Mouse (Mus musculus): Measurements from ENCODE around the gene Cbx7.
"Not testable (repeated sequence)": the region's sequence is repeated elsewhere in the genome, so short reads cannot be mapped to it uniquely, and the experiment has no call there.

Cbx7 gene

GRCm38 (mm10) chr15:79928316-79928715 lies 42.6 kb downstream of the Cbx7 start:
- peak; percentile 70 for DNase-seq (ENCODE audit: low read depth, low spot score)

- peak; percentile 96 for DNase-seq (ENCODE audit: low read depth, low spot score)
Observed at GRCm38 (mm10) chr15:79927637-79928122, 43.2 kb downstream of the Cbx7 start.

GRCm38 (mm10) chr15:79926856-79927416 lies 44.0 kb downstream of the Cbx7 start:
- no peak for DNase-seq (ENCODE audit: low read depth, low spot score)

- DNase-seq (ENCODE audit: low read depth, low spot score), result no peak
Observed at GRCm38 (mm10) chr15:79919787-79920186, 51.1 kb downstream of the Cbx7 start.

- DNase-seq (ENCODE audit: low read depth, low spot score), result no peak
Observed at GRCm38 (mm10) chr15:79918485-79918884, 52.4 kb downstream of the Cbx7 start.

GRCm38 (mm10) chr15:79917111-79917720 lies 53.7 kb downstream of the Cbx7 start:
- no peak for DNase-seq (ENCODE audit: low read depth, low spot score)

GRCm38 (mm10) chr15:79916150-79916549 lies 54.8 kb downstream of the Cbx7 start:
- no peak for DNase-seq (ENCODE audit: low read depth, low spot score)

- peak; percentile 54 for DNase-seq (ENCODE audit: low read depth, low spot score)
Observed at GRCm38 (mm10) chr15:79914357-79914756, 56.6 kb downstream of the Cbx7 start.

GRCm38 (mm10) chr15:79913761-79914346 lies 57.1 kb downstream of the Cbx7 start:
- no peak for DNase-seq (ENCODE audit: low read depth, low spot score)

- DNase-seq (ENCODE audit: low read depth, low spot score), result no peak
Observed at GRCm38 (mm10) chr15:79911339-79911738, 59.6 kb downstream of the Cbx7 start.

GRCm38 (mm10) chr15:79910812-79911211 lies 60.1 kb downstream of the Cbx7 start:
- not testable (repeated sequence) for DNase-seq (ENCODE audit: low read depth, low spot score)

- DNase-seq (ENCODE audit: low read depth, low spot score), result not testable (repeated sequence)
Observed at GRCm38 (mm10) chr15:79909006-79909405, 61.9 kb downstream of the Cbx7 start.

GRCm38 (mm10) chr15:79906855-79907254 lies 64.1 kb downstream of the Cbx7 start:
- no peak for DNase-seq (ENCODE audit: low read depth, low spot score)

GRCm38 (mm10) chr15:79905211-79905610 lies 65.7 kb downstream of the Cbx7 start:
- DNase-seq (ENCODE audit: low read depth, low spot score), result no peak

- DNase-seq (ENCODE audit: low read depth, low spot score), result not testable (repeated sequence)
Observed at GRCm38 (mm10) chr15:79904678-79905077, 66.2 kb downstream of the Cbx7 start.

GRCm38 (mm10) chr15:79903963-79904362 lies 67.0 kb downstream of the Cbx7 start:
- DNase-seq (ENCODE audit: low read depth, low spot score), result no peak

- not testable (repeated sequence) for DNase-seq (ENCODE audit: low read depth, low spot score)
Observed at GRCm38 (mm10) chr15:79903081-79903480, 67.8 kb downstream of the Cbx7 start.

GRCm38 (mm10) chr15:79901399-79901798 lies 69.5 kb downstream of the Cbx7 start:
- DNase-seq (ENCODE audit: low read depth, low spot score), result no peak

- peak; percentile 72 for DNase-seq (ENCODE audit: low read depth, low spot score)
Observed at GRCm38 (mm10) chr15:79900751-79901150, 70.2 kb downstream of the Cbx7 start.

GRCm38 (mm10) chr15:79899828-79900510 lies 71.0 kb downstream of the Cbx7 start:
- peak; percentile 40 for DNase-seq (ENCODE audit: low read depth, low spot score)

GRCm38 (mm10) chr15:79898988-79899387 lies 71.9 kb downstream of the Cbx7 start:
- no peak for DNase-seq (ENCODE audit: low read depth, low spot score)

GRCm38 (mm10) chr15:79896080-79896725 lies 74.7 kb downstream of the Cbx7 start:
- no peak for DNase-seq (ENCODE audit: low read depth, low spot score)
